Mouse (Mus musculus) ES-Bruce4 (cell line): ENCODE results near the gene Csmd2. TPM values are rescaled to one million over a fixed set of nuclear protein-coding genes. Genes with fewer than 3 reads are reported as not detected.

ENCODE experiments used
- H3K27ac ChIP-seq: 2 replicates; pipeline ENCODE4 v1.5.1; 2012; ENCODE audit warnings: low read length, inconsistent platforms; ENCODE audit not compliant: insufficient read depth
- H3K27me3 ChIP-seq: 2 replicates; pipeline ENCODE4 v1.6.1; 2012; ENCODE audit warnings: mild to moderate bottlenecking, low read length, inconsistent platforms; ENCODE audit not compliant: control insufficient read depth, poor library complexity, insufficient read depth, severe bottlenecking
- H3K36me3 ChIP-seq: 2 replicates; pipeline ENCODE4 v1.6.1; 2012; ENCODE audit warnings: inconsistent platforms, mild to moderate bottlenecking, low read length, moderate library complexity; ENCODE audit not compliant: control insufficient read depth, poor library complexity, insufficient read depth, severe bottlenecking
- H3K4me1 ChIP-seq: one replicate; pipeline ENCODE4 v1.8.1; 2011; ENCODE audit warnings: low read length; ENCODE audit not compliant: control insufficient read depth, insufficient read depth
- H3K4me3 ChIP-seq: 2 replicates; pipeline ENCODE4 v1.5.1; 2011; ENCODE audit warnings: low read depth, mild to moderate bottlenecking, low read length
- H3K9ac ChIP-seq: 2 replicates; pipeline ENCODE4 v1.6.1; 2012; ENCODE audit warnings: low read depth, mild to moderate bottlenecking, inconsistent platforms; ENCODE audit not compliant: poor library complexity, severe bottlenecking
- H3K9me3 ChIP-seq: replicated peaks from 2 replicates; pipeline ENCODE4 v1.6.1; 2012; ENCODE audit warnings: mild to moderate bottlenecking, low read length, inconsistent platforms; ENCODE audit not compliant: control insufficient read depth, poor library complexity, insufficient read depth, severe bottlenecking
- CTCF ChIP-seq: IDR thresholded peaks from one replicate; pipeline ENCODE4 v1.8.1; 2011; ENCODE audit warnings: low read depth, low read length
- EP300 ChIP-seq: IDR thresholded peaks from 2 replicates; pipeline ENCODE4 v1.6.1; 2011; ENCODE audit warnings: low read depth, low read length; ENCODE audit not compliant: insufficient read depth
- POLR2A ChIP-seq: IDR thresholded peaks from one replicate; pipeline ENCODE4 v1.8.1; 2011; ENCODE audit warnings: low read length; ENCODE audit not compliant: insufficient read depth
- polyA plus RNA-seq: library from polyadenylated mRNA; stranded (reverse); fragments of >200 nt; gene quantifications from 2 replicates; pipeline ENCODE4 v1.2.4, GENCODE M21; 2011; ENCODE audit warnings: low read depth; ENCODE audit not compliant: missing spikeins, insufficient read depth, insufficient read length

The Csmd2 gene
- polyA plus RNA-seq, 1 experiment: 4.0 TPM

- Histone ChIP-seq H3K4me3 (no peak overlapping the region), H3K36me3 (no peaks in the 10 kb centered on the region), H3K9me3 (no peaks in the 10 kb centered on the region), H3K4me1 (no peaks in the 10 kb centered on the region), H3K27me3 (no peaks in the 10 kb centered on the region), H3K27ac (no peak overlapping the region), H3K9ac (no peak overlapping the region)
- no peak for TF ChIP-seq EP300
- TF ChIP-seq CTCF: no peak
- no peak for TF ChIP-seq POLR2A
These were observed 316.4 kb downstream of the Csmd2 start for GRCm38 (mm10) chr4:128304049-128304448.

GRCm38 (mm10) chr4:128306011-128306410 lies 318.4 kb downstream of the Csmd2 start:
- no peaks in the 10 kb centered on the region for H3K4me1 ChIP-seq
- H3K27me3 ChIP-seq: no peaks in the 10 kb centered on the region
- TF ChIP-seq EP300 (no peak), CTCF (no peak), POLR2A (no peak)
- no peaks in the 10 kb centered on the region for H3K36me3 ChIP-seq
- no peak overlapping the region for H3K9ac ChIP-seq
- no peak overlapping the region for H3K4me3 ChIP-seq
- no peaks in the 10 kb centered on the region for H3K9me3 ChIP-seq
- no peak overlapping the region for H3K27ac ChIP-seq

GRCm38 (mm10) chr4:128315328-128315727 lies 327.7 kb downstream of the Csmd2 start:
- TF ChIP-seq EP300: no peak
- no peak for TF ChIP-seq CTCF
- TF ChIP-seq POLR2A: no peak
- no peaks in the 10 kb centered on the region for H3K4me1 ChIP-seq
- H3K36me3 ChIP-seq: no peaks in the 10 kb centered on the region
- H3K27ac ChIP-seq: no peak overlapping the region
- no peak overlapping the region for H3K9ac ChIP-seq
- H3K4me3 ChIP-seq: no peak overlapping the region
- no peaks in the 10 kb centered on the region for H3K9me3 ChIP-seq
- H3K27me3 ChIP-seq: no peaks in the 10 kb centered on the region

- no peak overlapping the region for H3K27ac ChIP-seq
- H3K27me3 ChIP-seq: no peaks in the 10 kb centered on the region
- TF ChIP-seq CTCF (peak; percentile 8), EP300 (no peak)
- H3K9ac ChIP-seq: no peak overlapping the region
- H3K9me3 ChIP-seq: no peaks in the 10 kb centered on the region
- H3K36me3 ChIP-seq: no peaks in the 10 kb centered on the region
- H3K4me3 ChIP-seq: no peak overlapping the region
- H3K4me1 ChIP-seq: no peaks in the 10 kb centered on the region
These were observed 330.3 kb downstream of the Csmd2 start for GRCm38 (mm10) chr4:128317951-128318350.

GRCm38 (mm10) chr4:128325511-128325910 lies 337.9 kb downstream of the Csmd2 start:
- Histone ChIP-seq H3K27ac (no peak overlapping the region), H3K4me1 (no peaks in the 10 kb centered on the region), H3K27me3 (no peaks in the 10 kb centered on the region), H3K9ac (no peak overlapping the region), H3K9me3 (no peaks in the 10 kb centered on the region), H3K4me3 (no peak overlapping the region), H3K36me3 (no peaks in the 10 kb centered on the region)
- TF ChIP-seq CTCF (no peak), EP300 (no peak)

GRCm38 (mm10) chr4:128326755-128327154 lies 339.1 kb downstream of the Csmd2 start:
- Histone ChIP-seq H3K9me3 (no peaks in the 10 kb centered on the region), H3K4me1 (no peaks in the 10 kb centered on the region), H3K27me3 (no peaks in the 10 kb centered on the region), H3K27ac (no peak overlapping the region), H3K9ac (no peak overlapping the region), H3K36me3 (no peaks in the 10 kb centered on the region), H3K4me3 (no peak overlapping the region)
- TF ChIP-seq EP300: no peak
